Mouse (Mus musculus) forebrain, embryonic 16.5 days (tissue): ENCODE data around the gene Rnf151. TPM values are rescaled to one million over a fixed set of nuclear protein-coding genes. Genes with fewer than 3 reads are reported as not detected.
"Not testable (repeated sequence)": the region's sequence is repeated elsewhere in the genome, so short reads cannot be mapped to it uniquely, and the experiment has no call there.

ENCODE experiments used
- ATAC-seq: fragments of 200-750 bp; cut with Nextera tagmentation; 2 replicates; pipeline ENCODE4 v1.8.0; 2017; ENCODE audit warnings: mild to moderate bottlenecking, moderate library complexity
- H3K27ac ChIP-seq: fragments of 300-500 bp; sonication (generic); 2 replicates; pipeline ENCODE4 v1.5.1; 2014; ENCODE audit warnings: low read length, control low read depth
- H3K27me3 ChIP-seq: fragments of 300-500 bp; sonication (generic); replicated peaks from 2 replicates; pipeline ENCODE4 v1.6.1; 2014; ENCODE audit warnings: low read length; ENCODE audit not compliant: control insufficient read depth, insufficient read depth
- H3K36me3 ChIP-seq: fragments of 300-500 bp; sonication (generic); 2 replicates; pipeline ENCODE4 v1.6.1; 2014; ENCODE audit not compliant: control insufficient read depth, insufficient read depth
- H3K4me1 ChIP-seq: fragments of 300-500 bp; sonication (generic); replicated peaks from 2 replicates; pipeline ENCODE4 v1.6.1; 2014; ENCODE audit warnings: low read length; ENCODE audit not compliant: control insufficient read depth, insufficient read depth
- H3K4me2 ChIP-seq: fragments of 300-500 bp; sonication (generic); 2 replicates; pipeline ENCODE4 v1.6.1; 2014; ENCODE audit warnings: mild to moderate bottlenecking, low read length, control low read depth
- H3K4me3 ChIP-seq: fragments of 300-500 bp; sonication (generic); replicated peaks from 2 replicates; pipeline ENCODE4 v1.5.1; 2014; ENCODE audit warnings: mild to moderate bottlenecking, low read length, control low read depth
- H3K9ac ChIP-seq: fragments of 300-500 bp; sonication (generic); replicated peaks from 2 replicates; pipeline ENCODE4 v1.6.1; 2014; ENCODE audit warnings: low read depth, low read length, control low read depth
- H3K9me3 ChIP-seq: fragments of 300-500 bp; sonication (generic); 2 replicates; pipeline ENCODE4 v1.6.1; 2016; ENCODE audit warnings: low read length; ENCODE audit not compliant: control insufficient read depth
- WGBS: fragments of 180-500 bp; shearing (Covaris S2); extraction: QIAGEN DNeasy Blood & Tissue Kit; methylation state at CpG from one replicate; pipeline ENCODE4 v1.1.7; 2014; 5-methylcytosine and 5-hydroxymethylcytosine counted together
- polyA plus RNA-seq: library from polyadenylated mRNA; unstranded; fragments of >200 nt; fragmentation: Nextera tagmentation; extraction: Ambion mirVana; gene quantifications from 2 replicates; pipeline ENCODE4 v1.2.1, GENCODE M21; 2015

The Rnf151 gene
- polyA plus RNA-seq, 1 experiment from 2014 or later, result not detected

DNA sequence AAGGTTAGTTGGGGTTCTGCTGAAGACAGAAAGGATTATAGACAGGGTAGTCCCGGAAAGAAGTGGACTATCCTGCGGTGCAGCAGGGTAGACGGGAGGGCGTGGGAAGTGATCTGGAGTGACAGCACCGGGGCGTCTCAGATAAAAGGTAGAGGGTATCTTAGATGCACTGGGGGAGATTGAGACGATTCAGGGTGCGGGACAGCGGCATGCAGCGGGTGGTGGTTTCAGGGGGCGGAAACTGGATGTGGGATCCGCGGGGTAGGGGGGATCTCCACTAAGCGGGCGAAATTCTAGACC, 6.0 kb upstream of the Rnf151 start:
- H3K27ac ChIP-seq, result peak overlapping the region; percentile 26; the same call in 1 of the 2 replicates
- H3K9me3 ChIP-seq, result no peaks in the 10 kb centered on the region
- H3K27me3 ChIP-seq, result 0 out of 2 replicates have a peak, but pooled peaks cover 2% of the 10 kb centered on the region
- H3K4me2 ChIP-seq, result peak overlapping the region; percentile 78
- WGBS, result under 1% methylated on average over 15 of the region's 15 CpGs
- H3K9ac ChIP-seq, result peak overlapping the region; percentile 83
- H3K4me1 ChIP-seq, result peaks cover 32% of the 10 kb centered on the region
- ATAC-seq, result peak; percentile 0; the same call in 1 of the 2 replicates
- H3K4me3 ChIP-seq, result peak overlapping the region; percentile 72
- peaks cover 7% of the 10 kb centered on the region for H3K36me3 ChIP-seq

DNA sequence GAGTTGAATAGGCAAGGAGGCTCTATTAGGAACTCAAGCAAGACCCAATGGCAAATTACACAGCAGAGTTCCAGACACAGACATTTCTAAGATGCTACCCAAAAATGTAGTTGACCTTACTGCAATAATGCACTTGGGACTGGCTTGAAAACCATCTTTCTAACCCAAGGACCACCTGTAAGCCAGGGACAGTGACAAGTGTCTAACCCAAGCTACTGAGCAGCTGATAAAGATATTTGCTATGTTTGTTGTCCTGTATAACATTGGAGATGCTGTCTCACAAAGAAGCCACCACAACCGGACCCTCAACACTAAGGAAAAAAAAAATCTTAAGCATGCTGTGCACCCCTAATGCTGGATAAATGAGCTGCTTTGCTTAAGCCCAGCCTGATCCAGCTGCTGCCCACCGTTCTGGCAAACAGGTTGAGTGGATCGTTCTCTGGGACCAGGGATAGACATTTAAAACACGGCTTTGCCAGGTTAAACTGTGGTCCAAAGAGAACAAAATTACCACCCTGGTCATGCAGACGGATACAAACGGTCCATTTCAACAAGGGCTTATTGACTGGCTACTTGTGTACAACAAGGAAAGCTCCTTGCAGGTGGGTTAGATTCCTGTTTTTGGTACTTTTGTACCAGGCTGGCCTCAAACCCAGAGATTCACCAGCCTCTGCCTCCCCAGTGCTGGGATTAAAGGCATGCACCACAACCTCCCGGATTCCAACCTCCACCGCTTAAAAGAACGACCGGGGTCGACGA, 5.4 kb upstream of the Rnf151 start:
- Histone ChIP-seq H3K9me3 (no peaks in the 10 kb centered on the region), H3K27me3 (0 out of 2 replicates have a peak, but pooled peaks cover 2% of the 10 kb centered on the region), H3K27ac (no peak overlapping the region; the same call in 1 of the 2 replicates), H3K36me3 (peaks cover 7% of the 10 kb centered on the region), H3K4me2 (peak overlapping the region; percentile 78), H3K4me1 (peaks cover 33% of the 10 kb centered on the region), H3K9ac (peak overlapping the region; percentile 83), H3K4me3 (peak overlapping the region; percentile 72)
- no peak for ATAC-seq
- 3% methylated on average over 12 of the region's 12 CpGs for WGBS

GRCm38 (mm10) chr17:24722220-24722924, 4.5 kb upstream of the Rnf151 start:
- Histone ChIP-seq H3K4me1 (peaks cover 33% of the 10 kb centered on the region), H3K27me3 (0 out of 2 replicates have a peak, but pooled peaks cover 2% of the 10 kb centered on the region), H3K4me2 (no peak overlapping the region), H3K9ac (no peak overlapping the region), H3K9me3 (no peaks in the 10 kb centered on the region), H3K4me3 (no peak overlapping the region), H3K27ac (no peak overlapping the region), H3K36me3 (peaks cover 7% of the 10 kb centered on the region)
- ATAC-seq, result no peak
- 35% methylated on average over 13 of the region's 13 CpGs for WGBS

DNA sequence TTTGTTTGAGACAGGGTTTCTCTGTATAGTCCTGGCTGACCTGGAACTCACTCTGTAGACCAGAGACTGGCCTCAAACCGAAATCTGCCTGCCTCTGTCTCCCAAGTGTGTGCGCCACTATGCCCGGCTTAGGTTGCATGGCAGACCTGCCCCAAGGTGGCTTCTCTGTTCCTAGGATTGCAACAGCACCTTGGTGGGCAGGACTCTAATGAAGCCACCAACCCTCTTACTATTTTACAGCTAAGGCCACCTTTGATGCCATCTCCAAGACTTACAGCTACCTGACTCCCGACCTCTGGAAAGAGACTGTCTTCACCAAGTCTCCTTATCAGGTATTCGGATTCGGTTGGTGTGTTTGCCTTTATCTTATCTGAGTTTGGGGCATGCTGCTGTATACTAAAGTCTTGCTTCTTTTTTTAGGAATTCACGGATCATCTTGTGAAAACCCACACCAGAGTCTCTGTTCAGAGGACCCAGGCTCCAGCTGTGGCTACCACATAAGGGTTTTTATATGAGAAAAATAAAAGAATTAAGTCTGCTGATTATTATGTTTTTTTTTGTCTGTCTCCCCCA, 3.6 kb upstream of the Rnf151 start:
- H3K9me3 ChIP-seq, H3K36me3 ChIP-seq, ATAC-seq, H3K9ac ChIP-seq, H3K27me3 ChIP-seq, H3K27ac ChIP-seq: not testable (repeated sequence)
- peaks cover 33% of the 10 kb centered on the region for H3K4me1 ChIP-seq
- peak overlapping the region; percentile 30 for H3K4me2 ChIP-seq
- 0 out of 2 replicates have a peak overlapping the region, but pooled peaks have one; percentile 12 for H3K4me3 ChIP-seq
- WGBS, result 72% methylated on average over 7 of the region's 7 CpGs

DNA sequence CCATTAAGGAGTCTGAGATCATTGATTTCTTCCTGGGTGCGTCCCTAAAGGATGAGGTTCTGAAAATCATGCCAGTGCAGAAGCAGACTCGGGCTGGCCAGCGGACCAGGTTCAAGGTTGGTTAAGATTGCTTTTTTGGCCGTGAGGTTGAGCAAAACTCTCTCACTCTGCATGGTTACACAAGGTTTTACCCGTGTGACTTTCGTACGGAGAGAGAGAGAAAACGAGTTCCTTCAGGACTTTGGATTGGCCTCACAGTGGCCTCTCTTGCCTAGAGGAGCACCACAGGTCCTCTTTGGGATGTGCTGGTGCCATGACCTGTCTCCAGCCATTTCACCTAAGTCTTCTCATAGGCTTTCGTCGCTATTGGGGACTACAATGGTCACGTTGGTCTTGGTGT, 2.8 kb upstream of the Rnf151 start:
- Histone ChIP-seq H3K4me2 (peak overlapping the region; percentile 80), H3K9ac (peak overlapping the region; percentile 70), H3K4me3 (peak overlapping the region; percentile 92), H3K4me1 (peaks cover 33% of the 10 kb centered on the region)
- not testable (repeated sequence) for H3K9me3 ChIP-seq, ATAC-seq, H3K27ac ChIP-seq, H3K27me3 ChIP-seq, H3K36me3 ChIP-seq
- WGBS, result 2% methylated on average over 10 of the region's 11 CpGs

- Histone ChIP-seq H3K4me1 (peaks cover 33% of the 10 kb centered on the region), H3K4me2 (peak overlapping the region; percentile 80), H3K27me3 (no peaks in the 10 kb centered on the region), H3K36me3 (peaks cover 7% of the 10 kb centered on the region), H3K9ac (peak overlapping the region; percentile 92), H3K4me3 (peak overlapping the region; percentile 92), H3K27ac (peak overlapping the region; percentile 76), H3K9me3 (no peaks in the 10 kb centered on the region)
- under 1% methylated on average over 61 of the region's 61 CpGs for WGBS
- peak; percentile 99 for ATAC-seq
Measured at GRCm38 (mm10) chr17:24719494-24720222, 1.8 kb upstream of the Rnf151 start.

GRCm38 (mm10) chr17:24718938-24719337, 1.1 kb upstream of the Rnf151 start:
- not testable (repeated sequence) for H3K36me3 ChIP-seq, H3K27me3 ChIP-seq, H3K27ac ChIP-seq, H3K9me3 ChIP-seq, ATAC-seq
- Histone ChIP-seq H3K4me3 (peak overlapping the region; percentile 92), H3K9ac (peak overlapping the region; percentile 92), H3K4me1 (peaks cover 33% of the 10 kb centered on the region), H3K4me2 (peak overlapping the region; percentile 62)
- WGBS, result 67% methylated on average over 5 of the region's 5 CpGs

GRCm38 (mm10) chr17:24716166-24716682, 1.6 kb downstream of the Rnf151 start:
- Histone ChIP-seq H3K36me3 (no peaks in the 10 kb centered on the region), H3K4me2 (no peak overlapping the region), H3K4me3 (no peak overlapping the region), H3K4me1 (peaks cover 11% of the 10 kb centered on the region), H3K9me3 (no peaks in the 10 kb centered on the region), H3K27ac (no peak overlapping the region), H3K9ac (no peak overlapping the region), H3K27me3 (no peaks in the 10 kb centered on the region)
- ATAC-seq, result no peak
- 97% methylated on average over 15 of the region's 15 CpGs for WGBS
